ENCODE assay signal across 7 mouse cellular contexts in genomic region chr10:128459409-128460269, GRCm38 (mm10). TPM values are rescaled to one million over a fixed set of nuclear protein-coding genes. Genes with fewer than 3 reads are reported as not detected.
DNase-seq lines count a peak whose midpoint lies in the region; ATAC-seq and TF ChIP-seq lines count a peak whose summit lies in the region.

No protein-coding gene starts in this region.

- DNase-seq in G1E (ENCODE audit: low spot score) = peak; percentile 65
- DNase-seq in embryonic facial prominence, embryonic 14.5 days (ENCODE audit: low spot score) = peak; percentile 39
- DNase-seq in heart, postnatal 25 days (ENCODE audit: low spot score) = peak; percentile 20
- peak; percentile 43 for DNase-seq in left cerebral cortex, postnatal 4 days
- peak; percentile 96 for DNase-seq in midbrain, embryonic 11.5 days (ENCODE audit: low spot score, missing footprints)
- peak; percentile 62 to 69 for DNase-seq in spleen, postnatal 10 days (ENCODE audit: low spot score in 2 of 2)

- H3K36me3 ChIP-seq in G1E (replicated peaks) = peaks cover 42% of the 10 kb centered on the region
- peaks cover 36% of the 10 kb centered on the region for H3K36me3 ChIP-seq in embryonic facial prominence, embryonic 14.5 days (ENCODE audit: control insufficient read depth, insufficient read depth, low read length)
- peaks cover 10% of the 10 kb centered on the region for H3K36me3 ChIP-seq in midbrain, embryonic 11.5 days (ENCODE audit: control insufficient read depth, insufficient read depth, low read length)

- TF ChIP-seq POLR2A in bone marrow, adult 2 months (IDR thresholded peaks at IDR 0.05; ENCODE audit: borderline replicate concordance, control insufficient read depth, low read depth, low read length) = no peak

- H3K27ac ChIP-seq in bone marrow, adult 2 months (ENCODE audit: control insufficient read depth, insufficient read depth, low read depth, low read length, poor library complexity) = peak overlapping the region; percentile 95
- H3K27ac ChIP-seq in embryonic facial prominence, embryonic 14.5 days (replicated peaks; ENCODE audit: low read depth, low read length) = peak overlapping the region; percentile 95
- H3K27ac ChIP-seq in midbrain, embryonic 11.5 days (ENCODE audit: low read depth, low read length) = peak overlapping the region; percentile 92

- peak overlapping the region; percentile 87 for H3K4me3 ChIP-seq in G1E (ENCODE audit: low read depth, low read length)
- peak overlapping the region; percentile 98 for H3K4me3 ChIP-seq in bone marrow, adult 2 months (replicated peaks; ENCODE audit: control insufficient read depth, low read depth, low read length)
- peak overlapping the region; percentile 92 for H3K4me3 ChIP-seq in embryonic facial prominence, embryonic 14.5 days (ENCODE audit: low read depth, low read length)
- peak overlapping the region; percentile 97 for H3K4me3 ChIP-seq in midbrain, embryonic 11.5 days (ENCODE audit: low read depth, low read length)

- TF ChIP-seq CTCF in G1E (IDR thresholded peaks at IDR 0.05; ENCODE audit: low read depth, low read length) = no peak
- no peak for TF ChIP-seq CTCF in bone marrow, adult 2 months (IDR thresholded peaks at IDR 0.05; ENCODE audit: control insufficient read depth, insufficient read depth, low read length)

- no peaks in the 10 kb centered on the region for H3K9me3 ChIP-seq in G1E (replicated peaks)
- H3K9me3 ChIP-seq in embryonic facial prominence, embryonic 14.5 days (ENCODE audit: control insufficient read depth, low read length) = no peaks in the 10 kb centered on the region
- no peaks in the 10 kb centered on the region for H3K9me3 ChIP-seq in midbrain, embryonic 11.5 days (ENCODE audit: control insufficient read depth, low read length)

- ATAC-seq in G1E (ENCODE audit: extremely low read depth, insufficient number of reproducible peaks, low FRiP score, poor library complexity, severe bottlenecking) = no peak; the same call in 1 of the 2 replicates
- peak; percentile 50 for ATAC-seq in embryonic facial prominence, embryonic 14.5 days (ENCODE audit: low read depth)
- ATAC-seq in midbrain, embryonic 11.5 days (ENCODE audit: low FRiP score) = peak; percentile 78

- peaks cover 47% of the 10 kb centered on the region for H3K4me1 ChIP-seq in G1E (ENCODE audit: insufficient read depth, low read depth, low read length)
- peaks cover 2% of the 10 kb centered on the region; the same call in 1 of the 2 replicates for H3K4me1 ChIP-seq in bone marrow, adult 2 months (ENCODE audit: control insufficient read depth, insufficient read depth, low read length)
- peaks cover 9% of the 10 kb centered on the region for H3K4me1 ChIP-seq in embryonic facial prominence, embryonic 14.5 days (ENCODE audit: control insufficient read depth, insufficient read depth, low read length)
- peaks cover 7% of the 10 kb centered on the region for H3K4me1 ChIP-seq in midbrain, embryonic 11.5 days (ENCODE audit: control insufficient read depth, insufficient read depth, low read length)

- H3K9ac ChIP-seq in embryonic facial prominence, embryonic 14.5 days (ENCODE audit: low read depth, low read length) = peak overlapping the region; percentile 95
- peak overlapping the region; percentile 98 for H3K9ac ChIP-seq in midbrain, embryonic 11.5 days (ENCODE audit: low read length)

- peak overlapping the region; percentile 80 for H3K4me2 ChIP-seq in embryonic facial prominence, embryonic 14.5 days (ENCODE audit: low read depth, low read length)
- peak overlapping the region; percentile 54 for H3K4me2 ChIP-seq in midbrain, embryonic 11.5 days

- no peaks in the 10 kb centered on the region for H3K27me3 ChIP-seq in G1E (ENCODE audit: insufficient read depth, low read length)
- no peaks in the 10 kb centered on the region for H3K27me3 ChIP-seq in embryonic facial prominence, embryonic 14.5 days (replicated peaks; ENCODE audit: control insufficient read depth, insufficient read depth, low read length)
- no peaks in the 10 kb centered on the region for H3K27me3 ChIP-seq in midbrain, embryonic 11.5 days (ENCODE audit: control insufficient read depth, insufficient read depth, low read length)

- intact Hi-C loops in heart, postnatal 25 days (cut with DNase I) = loop anchor here (2.0 to 5.0 kb wide), 4 partner anchors 33 to 122 kb away; partner anchors contain the start of genes Cs and Esyt1
- intact Hi-C loops in left cerebral cortex, postnatal 4 days (cut with DNase I) = loop anchor here (5.0 kb wide), 2 partner anchors 47 to 97 kb away; partner anchors contain the start of genes Nabp2 and Rnf41

- WGBS in bone marrow, adult 2 months = under 1% methylated on average over 55 of the region's 67 CpGs
- under 1% methylated on average over 22 of the region's 67 CpGs for WGBS in embryonic facial prominence, embryonic 14.5 days
- WGBS in midbrain, embryonic 11.5 days = 1% methylated on average over 42 of the region's 67 CpGs

RNA-seq across cellular contexts. Expression of gene Smarcc2, which starts 0.6 kb away (rescaled TPM):
- total RNA-seq in G1E (2014; fragmentation: Nextera tagmentation) (100 and 109 TPM in 2 replicates), G1E (2017) (36.3 and 47.4 TPM in 2 replicates)
- polyA plus RNA-seq in G1E (2012) = 153 and 174 TPM in 2 replicates
- polyA plus RNA-seq in bone marrow, adult 2 months (2011; ENCODE audit: insufficient read depth, insufficient read length, low replicate concordance, missing spikeins) = 45.0 and 74.4 TPM in 2 replicates
- 84.1 and 91.4 TPM in 2 replicates for polyA plus RNA-seq in embryonic facial prominence, embryonic 14.5 days (2014; fragmentation: Nextera tagmentation; extraction: Ambion mirVana)
- total RNA-seq in heart, postnatal 25 days (2021) = 10 to 100 TPM; 75.8 to 78.4 TPM
- total RNA-seq in left cerebral cortex, postnatal 4 days (2021) = 100 to 1,000 TPM; 295 to 311 TPM
- polyA plus RNA-seq in midbrain, embryonic 11.5 days (2014; fragmentation: Nextera tagmentation; extraction: Ambion mirVana) = 124 and 138 TPM in 2 replicates

RNA-seq across cellular contexts. Expression of gene Myl6, which starts 34.3 kb away (rescaled TPM):
- total RNA-seq in G1E (2014; fragmentation: Nextera tagmentation) (207 and 266 TPM in 2 replicates), G1E (2017) (1,414 and 1,457 TPM in 2 replicates)
- 273 and 359 TPM in 2 replicates for polyA plus RNA-seq in G1E (2012)
- polyA plus RNA-seq in bone marrow, adult 2 months (2011; ENCODE audit: insufficient read depth, insufficient read length, low replicate concordance, missing spikeins) = 1,368 and 2,050 TPM in 2 replicates
- 1,095 and 1,174 TPM in 2 replicates for polyA plus RNA-seq in embryonic facial prominence, embryonic 14.5 days (2014; fragmentation: Nextera tagmentation; extraction: Ambion mirVana)
- total RNA-seq in heart, postnatal 25 days (2021) = 100 to 1,000 TPM; 294 to 314 TPM
- 100 to 1,000 TPM; 499 to 509 TPM for total RNA-seq in left cerebral cortex, postnatal 4 days (2021)
- 683 and 746 TPM in 2 replicates for polyA plus RNA-seq in midbrain, embryonic 11.5 days (2014; fragmentation: Nextera tagmentation; extraction: Ambion mirVana)

RNA-seq across cellular contexts. Expression of gene Myl6b, which starts 38.8 kb away (rescaled TPM):
- 11.4 and 13.1 TPM in 2 replicates for total RNA-seq in G1E (2014; fragmentation: Nextera tagmentation)
- 1.7 and 2.0 TPM in 2 replicates for total RNA-seq in G1E (2017)
- polyA plus RNA-seq in G1E (2012) = 14.7 and 17.4 TPM in 2 replicates
- 0.79 and 2.4 TPM in 2 replicates for polyA plus RNA-seq in bone marrow, adult 2 months (2011; ENCODE audit: insufficient read depth, insufficient read length, low replicate concordance, missing spikeins)
- polyA plus RNA-seq in embryonic facial prominence, embryonic 14.5 days (2014; fragmentation: Nextera tagmentation; extraction: Ambion mirVana) = 5.6 and 6.8 TPM in 2 replicates
- total RNA-seq in heart, postnatal 25 days (2021) = 1 to 10 TPM; 2.5 to 2.9 TPM
- 10 to 100 TPM; 61.7 to 65.2 TPM for total RNA-seq in left cerebral cortex, postnatal 4 days (2021)
- 3.4 and 3.7 TPM in 2 replicates for polyA plus RNA-seq in midbrain, embryonic 11.5 days (2014; fragmentation: Nextera tagmentation; extraction: Ambion mirVana)

RNA-seq across cellular contexts. Expression of gene Rnf41, which starts 48.2 kb away (rescaled TPM):
- total RNA-seq in G1E (2014; fragmentation: Nextera tagmentation) (21.7 and 26.8 TPM in 2 replicates), G1E (2017) (16.6 and 17.8 TPM in 2 replicates)
- 11.7 and 14.6 TPM in 2 replicates for polyA plus RNA-seq in G1E (2012)
- polyA plus RNA-seq in bone marrow, adult 2 months (2011; ENCODE audit: insufficient read depth, insufficient read length, low replicate concordance, missing spikeins) = 8.5 and 17.3 TPM in 2 replicates
- polyA plus RNA-seq in embryonic facial prominence, embryonic 14.5 days (2014; fragmentation: Nextera tagmentation; extraction: Ambion mirVana) = 35.2 and 36.1 TPM in 2 replicates
- total RNA-seq in heart, postnatal 25 days (2021) = 10 to 100 TPM; 16.0 to 16.5 TPM
- total RNA-seq in left cerebral cortex, postnatal 4 days (2021) = 10 to 100 TPM; 92.0 to 94.7 TPM
- polyA plus RNA-seq in midbrain, embryonic 11.5 days (2014; fragmentation: Nextera tagmentation; extraction: Ambion mirVana) = 43.1 and 43.8 TPM in 2 replicates

RNA-seq across cellular contexts. Expression of gene Nabp2, which starts 48.3 kb away (rescaled TPM):
- total RNA-seq in G1E (2014; fragmentation: Nextera tagmentation) (121 and 148 TPM in 2 replicates), G1E (2017) (34.2 and 37.3 TPM in 2 replicates)
- 152 and 197 TPM in 2 replicates for polyA plus RNA-seq in G1E (2012)
- polyA plus RNA-seq in bone marrow, adult 2 months (2011; ENCODE audit: insufficient read depth, insufficient read length, low replicate concordance, missing spikeins) = 26.4 and 40.0 TPM in 2 replicates
- polyA plus RNA-seq in embryonic facial prominence, embryonic 14.5 days (2014; fragmentation: Nextera tagmentation; extraction: Ambion mirVana) = 61.9 and 63.3 TPM in 2 replicates
- 10 to 100 TPM; 44.4 to 46.8 TPM for total RNA-seq in heart, postnatal 25 days (2021)
- 10 to 100 TPM; 95.1 to 99.1 TPM for total RNA-seq in left cerebral cortex, postnatal 4 days (2021)
- 131 and 154 TPM in 2 replicates for polyA plus RNA-seq in midbrain, embryonic 11.5 days (2014; fragmentation: Nextera tagmentation; extraction: Ambion mirVana)

Comparison
In these comparisons a context has a peak if more than half of its experiments do, and no peak if none do; other contexts are left out.
1. DNase-seq: peak in every context shown above with its lines; median percentile 96 in midbrain, embryonic 11.5 days; 66 in spleen, postnatal 10 days; 65 in G1E; 43 in left cerebral cortex, postnatal 4 days; 39 in embryonic facial prominence, embryonic 14.5 days; 20 in heart, postnatal 25 days.